Mouse (Mus musculus) brown adipose tissue, adult 24 weeks (tissue): ENCODE data around the gene Aldh4a1. TPM values are rescaled to one million over a fixed set of nuclear protein-coding genes. Genes with fewer than 3 reads are reported as not detected.

Source experiments
- H3K27ac ChIP-seq: fragments of 200-500 bp; replicated peaks from 2 replicates; pipeline ENCODE4 v1.5.1; 2012; ENCODE audit warnings: low read depth, mild to moderate bottlenecking, low read length
- H3K4me1 ChIP-seq: fragments of 200-500 bp; 2 replicates; pipeline ENCODE4 v1.6.1; 2012; ENCODE audit warnings: low read length, mixed read lengths; ENCODE audit not compliant: control insufficient read depth, insufficient read depth, insufficient read length
- H3K4me3 ChIP-seq: fragments of 200-500 bp; 2 replicates; pipeline ENCODE4 v1.5.1; 2012; ENCODE audit warnings: low read depth, mild to moderate bottlenecking, low read length, moderate library complexity; ENCODE audit not compliant: insufficient read depth
- polyA plus RNA-seq: library from polyadenylated mRNA; stranded (reverse); fragments of >200 nt; gene quantifications from 2 replicates; pipeline ENCODE4 v1.2.4, GENCODE M21; 2012; ENCODE audit not compliant: missing spikeins, insufficient read depth, insufficient read length

The Aldh4a1 gene
- polyA plus RNA-seq, 1 experiment: 72.9 TPM

DNA sequence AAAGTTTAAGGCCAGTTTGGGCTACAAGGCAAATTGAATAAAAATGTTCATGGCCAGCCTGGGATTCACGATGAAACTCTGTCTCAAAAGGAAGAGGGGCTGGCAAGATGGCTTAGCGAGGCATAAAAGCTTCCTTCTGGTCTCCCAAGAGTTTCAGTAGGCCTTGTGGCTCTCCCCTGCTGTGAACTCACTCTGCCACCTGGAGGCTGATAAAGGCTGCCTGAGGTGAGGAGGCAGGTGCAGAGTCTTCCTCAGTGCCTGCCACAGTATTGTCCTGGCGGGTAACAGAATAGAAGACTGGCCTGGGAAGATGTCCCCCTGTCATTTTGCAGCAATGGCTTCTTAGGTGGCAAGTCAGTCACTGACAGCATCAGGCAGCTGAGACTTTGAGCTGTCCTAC is 39.8 kb upstream of the Aldh4a1 start:
- Histone ChIP-seq H3K27ac (peak overlapping the region; percentile 44), H3K4me1 (peaks cover 86% of the 10 kb centered on the region), H3K4me3 (no peak overlapping the region)

DNA sequence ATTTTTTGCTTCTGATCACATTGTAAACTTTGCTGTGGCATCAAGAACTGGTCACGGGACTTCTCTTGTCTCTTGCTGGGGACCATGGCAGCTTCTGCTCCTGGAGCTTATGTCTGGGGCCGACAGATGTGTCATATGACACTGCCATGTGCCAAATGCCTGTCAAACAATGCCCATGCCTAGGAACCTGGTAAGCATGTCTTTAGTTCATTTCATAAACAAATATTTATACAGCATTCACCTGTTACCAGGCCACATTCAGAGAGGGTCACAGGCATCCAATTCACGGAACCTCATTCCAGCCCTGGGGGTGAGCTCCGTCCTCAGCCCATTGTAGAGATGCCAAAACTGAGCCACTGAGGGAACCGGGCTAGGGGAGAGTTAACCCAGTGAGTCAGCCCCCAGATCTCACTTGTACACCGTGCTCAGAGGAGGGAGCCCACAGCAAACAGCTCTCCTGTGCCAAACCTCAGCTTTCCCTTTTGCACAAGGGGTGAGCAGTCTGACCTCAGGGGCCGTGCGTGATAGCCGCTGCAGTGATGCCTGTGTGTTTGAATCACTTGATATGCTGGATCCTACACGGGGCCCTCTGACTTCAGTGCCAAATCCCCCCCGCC is 38.9 kb upstream of the Aldh4a1 start:
- Histone ChIP-seq H3K4me3 (no peak overlapping the region), H3K27ac (no peak overlapping the region; the same call in 1 of the 2 replicates), H3K4me1 (peaks cover 83% of the 10 kb centered on the region)

DNA sequence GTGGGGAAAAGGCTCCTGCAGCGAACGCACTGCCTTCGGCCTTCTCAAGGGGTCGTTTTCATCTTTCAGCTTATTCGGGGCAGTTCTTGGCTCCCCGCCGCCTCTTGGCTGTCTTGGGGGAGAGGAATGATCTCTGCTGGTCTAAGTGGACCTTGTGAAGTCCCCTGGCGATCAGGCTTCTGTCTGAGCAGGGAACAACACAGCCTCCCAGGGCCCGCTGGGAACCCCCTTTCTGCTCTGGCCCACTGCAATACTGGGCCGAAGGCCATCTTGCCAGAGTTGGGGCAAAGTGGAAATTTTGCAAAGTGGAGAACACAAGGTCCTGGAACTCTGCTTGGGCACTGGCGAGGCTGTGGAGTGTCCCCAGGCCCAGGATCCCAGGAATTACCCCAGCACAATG is 38.0 kb upstream of the Aldh4a1 start:
- H3K4me3 ChIP-seq: no peak overlapping the region
- peak overlapping the region; percentile 96 for H3K27ac ChIP-seq
- H3K4me1 ChIP-seq: peaks cover 77% of the 10 kb centered on the region

DNA sequence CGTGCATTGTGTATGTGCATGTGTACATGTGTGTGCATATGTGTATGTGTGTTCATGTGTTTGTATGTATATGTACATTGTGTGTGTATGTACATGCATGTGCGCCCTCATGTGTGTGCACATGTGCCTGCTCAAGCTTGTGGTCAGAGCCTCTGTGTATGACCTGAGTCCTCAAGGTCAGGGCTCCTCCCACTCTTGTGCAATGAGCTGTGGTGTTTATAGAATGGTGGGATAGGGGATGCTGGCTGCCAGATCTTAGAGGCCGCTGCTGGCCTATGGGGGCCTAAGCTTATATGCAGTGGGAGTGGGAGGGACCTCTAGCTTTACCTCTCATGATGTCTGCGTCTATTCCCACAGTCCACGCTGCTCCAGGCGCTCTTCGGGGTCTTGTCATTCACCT is 37.0 kb upstream of the Aldh4a1 start:
- Histone ChIP-seq H3K4me1 (peaks cover 77% of the 10 kb centered on the region), H3K4me3 (no peak overlapping the region), H3K27ac (peak overlapping the region; percentile 96)

DNA sequence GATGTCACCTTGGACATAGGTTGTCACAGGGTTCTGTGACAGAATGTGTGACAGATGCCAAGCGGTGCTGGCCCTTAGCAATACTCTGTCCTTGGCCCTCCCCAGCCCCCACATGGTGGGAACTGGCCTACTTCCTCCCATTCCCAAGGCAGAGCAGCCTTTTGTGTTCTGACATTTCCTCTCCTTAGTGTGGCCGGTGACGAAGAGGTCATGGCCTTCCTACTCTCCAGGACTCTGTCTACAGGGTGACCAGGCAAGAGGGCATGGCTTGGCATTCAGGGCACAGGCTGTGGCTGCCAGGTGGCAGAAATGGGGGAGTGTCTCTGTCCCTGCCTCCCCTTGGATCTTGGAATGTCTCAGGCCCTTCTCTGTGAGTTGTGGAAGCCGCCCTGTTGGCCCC is 35.3 kb upstream of the Aldh4a1 start:
- H3K27ac ChIP-seq: peak overlapping the region; percentile 96
- peaks cover 62% of the 10 kb centered on the region for H3K4me1 ChIP-seq
- no peak overlapping the region for H3K4me3 ChIP-seq

DNA sequence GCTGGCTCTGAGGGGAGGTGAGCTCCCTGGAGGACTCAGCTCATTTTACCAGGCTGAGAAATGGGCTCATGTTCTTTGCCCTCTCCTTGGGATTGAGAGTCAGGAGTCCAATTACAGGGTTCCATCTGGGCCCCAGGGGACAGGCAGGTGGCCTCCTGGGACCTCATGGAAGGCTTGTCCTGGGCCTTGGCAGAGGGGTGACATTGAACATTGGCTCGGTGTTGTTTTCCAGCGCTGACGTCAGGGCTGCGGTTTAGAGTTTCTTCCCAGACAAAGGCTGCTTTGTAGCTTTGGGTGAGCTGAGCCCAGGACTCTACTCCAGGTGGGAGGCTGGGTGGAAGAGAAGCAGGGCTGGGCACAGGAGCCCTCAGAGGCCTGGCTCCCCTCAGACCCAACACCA is 34.9 kb upstream of the Aldh4a1 start:
- Histone ChIP-seq H3K27ac (peak overlapping the region; percentile 96), H3K4me1 (peaks cover 58% of the 10 kb centered on the region), H3K4me3 (no peak overlapping the region)

DNA sequence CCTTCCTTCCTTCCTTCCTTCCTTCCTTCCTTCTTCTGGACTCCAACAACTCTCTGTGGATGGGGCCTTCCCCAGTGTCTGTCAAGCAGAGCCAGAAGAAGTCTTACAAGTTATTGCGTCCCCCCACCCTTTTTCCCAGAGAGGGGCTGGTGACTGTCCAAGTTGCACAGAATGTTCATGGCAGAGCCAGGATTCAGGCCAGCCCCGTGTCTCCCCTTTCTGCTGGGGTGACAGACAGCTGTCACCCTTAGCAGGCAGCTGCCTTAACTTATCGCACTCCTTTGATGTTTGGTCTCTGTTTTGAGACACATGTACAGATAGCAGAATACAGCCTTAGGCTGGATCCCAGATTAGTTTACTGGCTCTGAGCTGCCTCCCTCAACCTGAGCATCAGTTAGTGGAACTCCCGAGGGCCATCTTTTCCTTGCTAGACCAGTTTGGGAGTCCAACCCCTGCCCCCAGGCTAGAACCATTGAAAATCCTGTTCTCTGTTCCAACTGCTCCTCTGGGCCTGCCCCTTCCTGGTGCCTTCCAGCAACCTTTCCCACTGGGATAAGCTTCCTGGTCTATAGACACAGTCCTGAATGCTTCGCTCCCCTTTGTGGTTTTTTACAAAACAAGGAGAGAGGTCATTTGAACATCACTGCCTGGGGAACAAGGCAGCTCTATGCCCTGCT is 33.2 kb upstream of the Aldh4a1 start:
- Histone ChIP-seq H3K27ac (peak overlapping the region; percentile 55), H3K4me1 (peaks cover 56% of the 10 kb centered on the region), H3K4me3 (no peak overlapping the region)

DNA sequence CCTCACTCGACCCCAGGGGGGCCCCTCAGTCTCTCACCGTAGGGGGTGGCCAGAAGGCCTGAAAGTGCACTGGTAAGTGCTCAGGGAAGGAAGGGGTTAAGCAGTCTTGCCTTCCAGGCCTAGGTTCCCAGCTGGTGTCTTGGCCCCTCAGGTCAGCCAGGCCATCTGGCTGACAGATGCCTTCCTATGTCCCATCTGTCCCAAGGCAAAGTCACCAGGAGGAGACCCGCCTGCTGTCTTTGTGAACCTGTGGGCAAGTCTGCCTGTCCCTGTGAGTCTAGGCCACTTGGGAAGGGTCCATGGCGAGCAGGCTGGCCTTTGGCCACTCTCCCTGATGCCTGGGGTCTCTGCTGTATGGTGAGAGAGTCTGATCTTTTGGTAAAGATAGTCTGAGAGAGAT is 32.2 kb upstream of the Aldh4a1 start:
- H3K4me3 ChIP-seq: no peak overlapping the region
- H3K4me1 ChIP-seq: peaks cover 58% of the 10 kb centered on the region
- H3K27ac ChIP-seq: 0 out of 2 replicates have a peak overlapping the region, but pooled peaks have one; percentile 55

DNA sequence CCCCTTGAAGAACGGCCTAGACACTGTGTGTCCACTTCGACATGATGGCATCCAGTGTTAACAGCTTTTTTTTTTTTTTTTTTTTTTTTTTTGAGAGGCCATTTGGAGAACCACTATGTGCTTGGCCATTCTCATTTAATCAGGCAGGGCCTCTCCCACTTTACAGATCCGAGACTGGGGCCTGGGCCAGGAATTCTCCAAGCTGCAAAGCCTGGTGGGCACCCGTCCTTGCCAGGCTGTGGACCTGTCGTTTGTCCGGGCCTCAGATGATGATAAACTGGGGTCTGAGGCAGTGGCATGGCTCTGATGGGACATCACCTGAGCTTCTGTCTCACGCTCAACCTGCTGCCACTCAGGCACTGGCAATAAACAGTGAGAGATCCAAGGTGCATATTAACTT is 29.8 kb upstream of the Aldh4a1 start:
- H3K27ac ChIP-seq: peak overlapping the region; percentile 75
- H3K4me3 ChIP-seq: no peak overlapping the region
- H3K4me1 ChIP-seq: peaks cover 57% of the 10 kb centered on the region

DNA sequence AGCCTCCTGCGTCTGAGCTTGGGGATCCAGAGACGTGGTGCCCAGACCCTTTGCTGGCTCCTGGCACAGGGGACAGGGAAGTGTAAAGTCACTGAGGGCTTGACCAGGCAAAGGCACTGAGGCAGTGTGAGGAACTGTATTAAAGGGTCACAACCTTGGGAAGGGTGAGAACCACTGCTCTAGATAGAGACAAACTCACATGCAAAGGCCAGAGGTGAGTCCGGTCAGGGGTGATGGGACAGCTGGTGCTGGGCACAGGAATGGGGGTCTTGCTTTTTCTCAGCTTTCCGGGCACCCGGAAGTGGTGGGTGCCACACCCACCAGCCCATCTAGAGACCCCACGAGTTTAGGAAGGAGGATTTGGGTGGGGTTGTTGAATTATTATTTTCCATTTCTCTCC is 29.3 kb upstream of the Aldh4a1 start:
- H3K4me3 ChIP-seq: no peak overlapping the region
- H3K4me1 ChIP-seq: peaks cover 59% of the 10 kb centered on the region
- H3K27ac ChIP-seq: peak overlapping the region; percentile 75

DNA sequence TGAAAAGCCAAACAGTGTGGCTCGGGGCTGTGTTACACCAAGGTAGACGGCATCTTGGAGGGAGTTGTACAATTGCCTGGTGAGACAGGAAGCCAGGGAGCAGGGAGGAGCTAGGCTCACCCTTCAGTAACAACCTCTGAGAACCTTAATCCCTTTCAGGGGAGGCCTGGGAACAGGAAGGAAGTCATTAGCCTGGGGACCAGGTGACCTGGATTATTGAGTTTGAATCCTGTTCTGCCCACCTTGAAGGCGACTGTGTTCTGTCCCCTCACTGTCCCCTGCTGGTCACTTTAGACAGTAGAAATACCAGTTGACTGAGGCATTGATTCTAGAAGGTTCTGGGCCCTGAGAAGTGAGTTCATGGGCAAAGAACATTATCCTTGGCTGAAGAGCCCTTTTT is 28.6 kb upstream of the Aldh4a1 start:
- Histone ChIP-seq H3K4me3 (no peak overlapping the region), H3K27ac (peak overlapping the region; percentile 78), H3K4me1 (peaks cover 61% of the 10 kb centered on the region)

DNA sequence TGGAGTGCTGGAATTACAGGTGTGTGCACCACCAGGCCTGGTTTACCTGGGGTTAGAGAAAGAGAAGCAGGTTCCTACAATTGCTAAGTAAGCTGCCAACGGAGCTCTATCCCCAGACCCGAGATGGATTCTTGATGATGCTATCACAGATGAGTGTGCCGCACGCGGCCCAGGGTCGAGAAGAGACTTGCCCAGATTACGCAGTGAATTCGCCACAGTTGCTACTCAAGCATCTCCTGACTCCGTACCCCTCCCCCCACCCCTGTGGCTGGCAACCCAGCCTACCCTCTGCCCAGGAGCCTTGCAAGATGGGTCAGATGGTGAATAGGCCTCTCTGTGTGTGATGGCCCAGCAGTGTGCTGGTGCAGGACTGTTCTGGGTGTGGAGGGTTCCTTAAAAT is 26.0 kb upstream of the Aldh4a1 start:
- Histone ChIP-seq H3K4me3 (no peak overlapping the region), H3K27ac (peak overlapping the region; percentile 5; the same call in 1 of the 2 replicates), H3K4me1 (peaks cover 69% of the 10 kb centered on the region)

DNA sequence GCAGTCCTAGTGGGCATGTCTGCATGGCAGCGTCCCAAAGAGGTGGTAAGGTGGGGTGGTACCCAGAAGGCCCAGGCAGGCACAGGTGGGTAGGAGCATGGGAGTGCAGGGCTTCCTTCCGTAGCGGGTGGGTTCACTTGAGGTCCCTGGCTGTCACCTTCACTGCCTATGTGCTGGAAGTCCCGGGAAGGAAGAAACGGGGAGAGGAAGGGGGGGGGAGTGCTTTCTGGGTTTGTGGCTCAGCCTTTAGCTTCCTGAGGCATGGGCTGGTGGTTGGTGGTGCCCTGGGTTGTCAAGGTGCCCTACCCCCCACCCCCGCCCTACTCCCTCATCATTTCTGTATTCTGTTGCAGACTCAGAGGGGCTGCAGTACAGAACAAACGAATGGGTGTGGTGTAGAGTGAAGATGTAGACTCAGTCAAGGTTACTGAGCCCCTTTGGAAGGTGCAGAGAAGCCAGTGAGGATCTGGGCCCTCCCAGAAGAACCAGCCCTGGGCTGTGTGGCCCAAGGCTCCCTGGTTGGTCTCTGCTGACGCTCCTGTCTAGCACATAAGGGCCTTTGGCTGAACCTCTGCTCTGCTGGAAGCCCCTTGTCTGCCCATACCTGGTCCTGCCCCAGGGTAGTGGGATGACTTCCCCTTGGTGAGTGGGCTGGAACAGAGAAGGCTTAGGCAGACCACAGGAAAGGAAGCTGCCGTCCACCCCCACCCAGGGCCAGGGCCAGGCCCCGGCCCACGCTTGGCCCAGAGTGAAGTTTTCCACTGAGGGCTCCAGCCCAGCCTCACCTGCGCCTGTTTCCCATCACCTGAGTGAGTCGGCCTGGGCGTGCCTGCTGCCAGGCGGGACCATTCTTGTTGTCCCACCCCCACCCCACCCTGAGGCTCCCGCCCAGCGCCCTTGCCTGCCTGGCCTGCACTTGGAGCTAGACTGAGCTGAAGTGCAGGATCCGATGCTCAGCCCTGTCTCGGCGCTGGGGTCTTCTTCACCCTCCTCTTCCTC is 25.1 kb upstream of the Aldh4a1 start:
- H3K4me3 ChIP-seq: no peak overlapping the region
- H3K4me1 ChIP-seq: peaks cover 77% of the 10 kb centered on the region
- H3K27ac ChIP-seq: peak overlapping the region; percentile 88

DNA sequence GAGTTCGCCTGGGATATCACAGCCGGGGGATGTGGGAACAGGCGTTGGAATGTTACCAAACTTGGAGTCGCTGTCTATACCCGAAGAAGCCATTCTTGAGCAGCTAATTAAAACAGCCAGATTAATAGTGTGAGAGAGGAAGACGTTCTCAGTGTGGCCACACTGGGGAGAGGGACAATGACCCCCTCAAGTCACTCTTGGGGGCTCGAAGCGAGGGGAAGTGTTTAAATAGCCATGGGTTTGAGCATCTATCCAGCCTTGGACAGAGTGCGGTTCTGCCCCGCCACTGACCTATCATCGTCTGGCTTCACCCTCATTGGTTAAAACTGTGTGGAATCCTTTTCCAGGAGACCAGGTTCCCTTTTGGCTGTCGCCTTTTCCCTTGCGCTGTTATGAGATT is 24.3 kb upstream of the Aldh4a1 start:
- Histone ChIP-seq H3K4me3 (peak overlapping the region; percentile 30), H3K27ac (peak overlapping the region; percentile 88), H3K4me1 (peaks cover 79% of the 10 kb centered on the region)

DNA sequence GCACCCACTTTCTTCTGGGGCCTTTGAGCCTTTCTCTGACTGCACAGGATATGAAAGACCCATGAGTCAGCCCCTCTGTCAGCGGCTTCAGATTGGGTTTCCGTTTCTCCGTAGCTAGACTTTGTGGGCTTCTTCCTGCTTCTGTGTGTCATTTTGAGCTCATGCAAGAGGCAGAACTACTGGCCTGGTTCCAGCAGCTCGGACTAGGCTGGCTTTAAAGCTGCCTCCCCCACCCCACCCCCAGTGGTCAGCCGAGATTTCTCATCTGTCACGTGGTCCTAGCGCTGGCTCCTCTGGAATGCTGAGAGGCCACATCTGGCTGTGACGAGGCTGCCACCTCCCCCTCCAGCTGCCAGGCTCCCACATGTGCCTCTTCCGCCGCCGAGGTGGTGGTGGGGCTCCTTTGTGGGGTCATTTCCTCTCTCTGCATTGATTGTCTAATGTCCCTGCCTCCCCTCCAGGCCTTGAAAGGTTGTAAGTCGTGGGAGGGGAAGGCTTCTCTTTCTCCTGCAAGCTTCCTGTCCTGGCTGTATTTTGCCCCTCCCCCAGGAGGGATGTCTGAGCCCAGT is 23.6 kb upstream of the Aldh4a1 start:
- H3K4me3 ChIP-seq: peak overlapping the region; percentile 30
- H3K4me1 ChIP-seq: peaks cover 77% of the 10 kb centered on the region
- peak overlapping the region; percentile 88 for H3K27ac ChIP-seq
